Mouse (Mus musculus) hindbrain, embryonic 15.5 days (tissue): Measurements from ENCODE around the gene Gm38431. TPM values are rescaled to one million over a fixed set of nuclear protein-coding genes. Genes with fewer than 3 reads are reported as not detected.
A peak's percentile ranks its signal among the peaks of the same experiment; 100 is the strongest.
"Not testable (repeated sequence)": the region's sequence is repeated elsewhere in the genome, so short reads cannot be mapped to it uniquely, and the experiment has no call there.

Source experiments
- ATAC-seq: fragments of 200-750 bp; cut with Nextera tagmentation; 2 replicates; pipeline ENCODE4 v1.8.0; 2017; ENCODE audit warnings: low read depth, moderate number of reproducible peaks, moderate TSS enrichment; ENCODE audit not compliant: low FRiP score
- H3K27ac ChIP-seq: fragments of 300-500 bp; sonication (generic); replicated peaks from 2 replicates; pipeline ENCODE4 v1.5.1; 2015; ENCODE audit warnings: mild to moderate bottlenecking, inconsistent platforms
- H3K27me3 ChIP-seq: fragments of 300-500 bp; sonication (generic); 2 replicates; pipeline ENCODE4 v1.6.1; 2015; ENCODE audit warnings: control low read depth, inconsistent platforms
- H3K36me3 ChIP-seq: fragments of 300-500 bp; sonication (generic); 2 replicates; pipeline ENCODE4 v1.6.1; 2015; ENCODE audit warnings: control low read depth, inconsistent platforms
- H3K4me1 ChIP-seq: fragments of 300-500 bp; sonication (generic); replicated peaks from 2 replicates; pipeline ENCODE4 v1.6.1; 2015; ENCODE audit warnings: control low read depth, inconsistent platforms
- H3K4me2 ChIP-seq: fragments of 300-500 bp; sonication (generic); 2 replicates; pipeline ENCODE4 v1.6.1; 2015; ENCODE audit warnings: moderate library complexity, mild to moderate bottlenecking, inconsistent platforms
- H3K4me3 ChIP-seq: fragments of 300-500 bp; sonication (generic); 2 replicates; pipeline ENCODE4 v1.5.1; 2015; ENCODE audit warnings: mild to moderate bottlenecking, inconsistent platforms
- H3K9ac ChIP-seq: fragments of 300-500 bp; sonication (generic); 2 replicates; pipeline ENCODE4 v1.6.1; 2015; ENCODE audit warnings: inconsistent platforms
- H3K9me3 ChIP-seq: fragments of 300-500 bp; sonication (generic); 2 replicates; pipeline ENCODE4 v1.6.1; 2016; ENCODE audit warnings: control low read depth, inconsistent platforms
- WGBS: fragments of 180-500 bp; shearing (Covaris S2); methylation state at CpG from one replicate; pipeline ENCODE4 v1.1.7; 2015; 5-methylcytosine and 5-hydroxymethylcytosine counted together
- polyA plus RNA-seq: library from polyadenylated mRNA; unstranded; fragments of >200 nt; fragmentation: Nextera tagmentation; extraction: Ambion mirVana; gene quantifications from 2 replicates; pipeline ENCODE4 v1.2.1, GENCODE M21; 2015

Gm38431 gene
- polyA plus RNA-seq, 1 experiment from 2014 or later = 1.3 TPM

GRCm38 (mm10) chr9:21072641-21073040 is 19.2 kb downstream of the Gm38431 start:
- H3K9ac ChIP-seq = peak overlapping the region; percentile 77
- H3K27me3 ChIP-seq = no peaks in the 10 kb centered on the region
- H3K9me3 ChIP-seq = no peaks in the 10 kb centered on the region
- H3K27ac ChIP-seq = peak overlapping the region; percentile 75; the same call in 1 of the 2 replicates
- ATAC-seq = peak; percentile 10; the same call in 1 of the 2 replicates
- 19% methylated on average over 4 of the region's 4 CpGs for WGBS
- peak overlapping the region; percentile 80 for H3K4me2 ChIP-seq
- peak overlapping the region; percentile 78 for H3K4me3 ChIP-seq
- peaks cover 38% of the 10 kb centered on the region for H3K36me3 ChIP-seq
- peaks cover 23% of the 10 kb centered on the region for H3K4me1 ChIP-seq

- H3K9me3 ChIP-seq = no peaks in the 10 kb centered on the region
- H3K27me3 ChIP-seq = no peaks in the 10 kb centered on the region
- no peak within 1 kb of the TSS for H3K9ac ChIP-seq
- H3K36me3 ChIP-seq = peaks cover 41% of the 10 kb centered on the region
- 90% methylated on average over 27 of the region's 27 CpGs for WGBS
- no peak for ATAC-seq
- H3K4me1 ChIP-seq = peaks cover 7% of the 10 kb centered on the region
- H3K4me2 ChIP-seq = no peak within 1 kb of the TSS
- no peak within 1 kb of the TSS for H3K4me3 ChIP-seq
- no peak within 1 kb of the TSS for H3K27ac ChIP-seq
Measured at GRCm38 (mm10) chr9:21067006-21067684, 24.7 kb downstream of the Gm38431 start, which contains the start of gene Zglp1. Gene Zglp1, minus strand, starts transcription at chr9:21067093.

- Histone ChIP-seq H3K4me2 (no peak overlapping the region), H3K4me3 (no peak overlapping the region), H3K27me3 (no peaks in the 10 kb centered on the region), H3K27ac (no peak overlapping the region), H3K36me3 (peaks cover 28% of the 10 kb centered on the region), H3K9ac (no peak overlapping the region), H3K9me3 (no peaks in the 10 kb centered on the region), H3K4me1 (no peaks in the 10 kb centered on the region)
- 92% methylated on average over 2 of the region's 2 CpGs for WGBS
- ATAC-seq = no peak
Measured at GRCm38 (mm10) chr9:21062928-21063327, 28.9 kb downstream of the Gm38431 start.

GRCm38 (mm10) chr9:21051578-21051977 is 40.2 kb downstream of the Gm38431 start:
- Histone ChIP-seq H3K27ac (no peak overlapping the region), H3K4me1 (no peaks in the 10 kb centered on the region), H3K27me3 (no peaks in the 10 kb centered on the region), H3K36me3 (no peaks in the 10 kb centered on the region), H3K9me3 (no peaks in the 10 kb centered on the region), H3K9ac (no peak overlapping the region), H3K4me3 (no peak overlapping the region), H3K4me2 (no peak overlapping the region)
- 68% methylated on average over 10 of the region's 10 CpGs for WGBS
- no peak for ATAC-seq

GRCm38 (mm10) chr9:21045235-21045634 is 46.6 kb downstream of the Gm38431 start:
- no peak overlapping the region for H3K4me2 ChIP-seq
- WGBS = 89% methylated on average over 3 of the region's 3 CpGs
- no peak overlapping the region for H3K4me3 ChIP-seq
- no peak overlapping the region for H3K27ac ChIP-seq
- H3K4me1 ChIP-seq = no peaks in the 10 kb centered on the region
- no peak for ATAC-seq
- no peak overlapping the region for H3K9ac ChIP-seq
- H3K27me3 ChIP-seq = peaks cover 7% of the 10 kb centered on the region; the same call in 1 of the 2 replicates
- H3K36me3 ChIP-seq = no peaks in the 10 kb centered on the region
- H3K9me3 ChIP-seq = no peaks in the 10 kb centered on the region

- not testable (repeated sequence) for ATAC-seq, H3K4me1 ChIP-seq, H3K4me3 ChIP-seq, H3K27ac ChIP-seq, H3K4me2 ChIP-seq, H3K9me3 ChIP-seq, H3K9ac ChIP-seq, H3K36me3 ChIP-seq
- H3K27me3 ChIP-seq = peaks cover 12% of the 10 kb centered on the region
- WGBS = 74% methylated on average over 1 of the region's 1 CpGs
Measured at GRCm38 (mm10) chr9:21044785-21045184, 47.0 kb downstream of the Gm38431 start.

GRCm38 (mm10) chr9:21043563-21043962 is 48.2 kb downstream of the Gm38431 start:
- no peak overlapping the region for H3K4me3 ChIP-seq
- H3K27me3 ChIP-seq = peaks cover 24% of the 10 kb centered on the region
- no peaks in the 10 kb centered on the region for H3K36me3 ChIP-seq
- H3K9ac ChIP-seq = no peak overlapping the region
- 81% methylated on average over 4 of the region's 4 CpGs for WGBS
- no peak for ATAC-seq
- H3K9me3 ChIP-seq = no peaks in the 10 kb centered on the region
- 0 out of 2 replicates have a peak, but pooled peaks cover under 1% of the 10 kb centered on the region for H3K4me1 ChIP-seq
- H3K4me2 ChIP-seq = no peak overlapping the region
- H3K27ac ChIP-seq = no peak overlapping the region

GRCm38 (mm10) chr9:21041308-21041707 is 50.5 kb downstream of the Gm38431 start:
- 56% methylated on average over 4 of the region's 4 CpGs for WGBS
- Histone ChIP-seq H3K36me3 (no peaks in the 10 kb centered on the region), H3K9me3 (no peaks in the 10 kb centered on the region), H3K4me3 (no peak overlapping the region), H3K27me3 (peaks cover 45% of the 10 kb centered on the region), H3K4me1 (peaks cover 23% of the 10 kb centered on the region), H3K9ac (no peak overlapping the region), H3K27ac (no peak overlapping the region), H3K4me2 (no peak overlapping the region)
- ATAC-seq = no peak

- WGBS = 73% methylated on average over 3 of the region's 3 CpGs
- Histone ChIP-seq H3K9me3 (no peaks in the 10 kb centered on the region), H3K4me3 (no peak overlapping the region), H3K9ac (no peak overlapping the region), H3K27me3 (peaks cover 60% of the 10 kb centered on the region), H3K4me2 (no peak overlapping the region), H3K4me1 (peaks cover 37% of the 10 kb centered on the region), H3K36me3 (no peaks in the 10 kb centered on the region), H3K27ac (no peak overlapping the region)
- no peak for ATAC-seq
Measured at GRCm38 (mm10) chr9:21039779-21040178, 52.0 kb downstream of the Gm38431 start.

- peak overlapping the region; percentile 52 for H3K4me3 ChIP-seq
- peak overlapping the region; percentile 87 for H3K4me2 ChIP-seq
- peaks cover 53% of the 10 kb centered on the region for H3K4me1 ChIP-seq
- peak overlapping the region; percentile 65 for H3K9ac ChIP-seq
- 1% methylated on average over 31 of the region's 31 CpGs for WGBS
- no peaks in the 10 kb centered on the region for H3K36me3 ChIP-seq
- no peaks in the 10 kb centered on the region for H3K9me3 ChIP-seq
- no peak overlapping the region for H3K27ac ChIP-seq
- peaks cover 81% of the 10 kb centered on the region for H3K27me3 ChIP-seq
- peak; percentile 73 for ATAC-seq
Measured at GRCm38 (mm10) chr9:21037481-21037891, 54.3 kb downstream of the Gm38431 start.

GRCm38 (mm10) chr9:21036666-21037065 is 55.1 kb downstream of the Gm38431 start:
- no peak for ATAC-seq

GRCm38 (mm10) chr9:21036161-21036560 is 55.6 kb downstream of the Gm38431 start:
- Histone ChIP-seq H3K4me3 (peak overlapping the region; percentile 52), H3K27ac (no peak overlapping the region), H3K9me3 (no peaks in the 10 kb centered on the region), H3K36me3 (no peaks in the 10 kb centered on the region), H3K4me2 (peak overlapping the region; percentile 87), H3K27me3 (peaks cover 87% of the 10 kb centered on the region), H3K4me1 (peaks cover 66% of the 10 kb centered on the region), H3K9ac (no peak overlapping the region; the same call in 1 of the 2 replicates)
- ATAC-seq = no peak
- 9% methylated on average over 20 of the region's 20 CpGs for WGBS

More at GRCm38 (mm10) chr9:21036666-21037065, 55.1 kb downstream of the Gm38431 start:
- H3K27me3 ChIP-seq = peaks cover 87% of the 10 kb centered on the region
- peak overlapping the region; percentile 87 for H3K4me2 ChIP-seq
- H3K4me1 ChIP-seq = peaks cover 61% of the 10 kb centered on the region
- no peaks in the 10 kb centered on the region for H3K36me3 ChIP-seq
- 1% methylated on average over 22 of the region's 22 CpGs for WGBS
- no peak overlapping the region for H3K27ac ChIP-seq
- H3K9me3 ChIP-seq = no peaks in the 10 kb centered on the region
- H3K4me3 ChIP-seq = peak overlapping the region; percentile 52
- peak overlapping the region; percentile 65; the same call in 1 of the 2 replicates for H3K9ac ChIP-seq
